Mouse (Mus musculus): ENCODE data around the gene Adm. TPM values are rescaled to one million over a fixed set of nuclear protein-coding genes. Genes with fewer than 3 reads are reported as not detected.
"Not testable (repeated sequence)": the region's sequence is repeated elsewhere in the genome, so short reads cannot be mapped to it uniquely, and the experiment has no call there.

The Adm gene
- polyA plus RNA-seq, 1 experiment from 2014 or later = 3.5 TPM

GRCm38 (mm10) chr7:110631136-110631888 is 3.9 kb downstream of the Adm start:
- Histone ChIP-seq H3K4me3 (no peak overlapping the region), H3K27ac (replicated peaks) (no peak overlapping the region), H3K27me3 (peaks cover 62% of the 10 kb centered on the region), H3K4me2 (replicated peaks) (no peak overlapping the region), H3K4me1 (peaks cover 32% of the 10 kb centered on the region), H3K9me3 (no peaks in the 10 kb centered on the region), H3K36me3 (no peaks in the 10 kb centered on the region), H3K9ac (replicated peaks) (no peak overlapping the region)
- 81% methylated on average over 16 of the region's 16 CpGs for WGBS
- no peak for ATAC-seq (ENCODE audit: low FRiP score, low read depth)

- 76% methylated on average over 3 of the region's 3 CpGs for WGBS
- peaks cover 8% of the 10 kb centered on the region; the same call in 1 of the 2 replicates for H3K4me1 ChIP-seq
- no peak for ATAC-seq (ENCODE audit: low FRiP score, low read depth)
Measured at GRCm38 (mm10) chr7:110635929-110636328, 8.5 kb downstream of the Adm start.

GRCm38 (mm10) chr7:110636559-110636958 is 9.1 kb downstream of the Adm start:
- ATAC-seq (ENCODE audit: low FRiP score, low read depth) = no peak
- WGBS = 45% methylated on average over 1 of the region's 1 CpGs
- no peak overlapping the region for H3K4me3 ChIP-seq
- H3K4me2 ChIP-seq (replicated peaks) = no peak overlapping the region
- no peak overlapping the region for H3K27ac ChIP-seq (replicated peaks)
- H3K36me3 ChIP-seq = no peaks in the 10 kb centered on the region
- H3K4me1 ChIP-seq = peaks cover 8% of the 10 kb centered on the region; the same call in 1 of the 2 replicates
- no peaks in the 10 kb centered on the region for H3K9me3 ChIP-seq
- H3K9ac ChIP-seq (replicated peaks) = no peak overlapping the region
- H3K27me3 ChIP-seq = peaks cover 12% of the 10 kb centered on the region

More at GRCm38 (mm10) chr7:110635929-110636328, 8.5 kb downstream of the Adm start:
- no peak overlapping the region for H3K4me2 ChIP-seq (replicated peaks)
- no peak overlapping the region for H3K27ac ChIP-seq (replicated peaks)
- peaks cover 18% of the 10 kb centered on the region for H3K27me3 ChIP-seq
- H3K36me3 ChIP-seq = no peaks in the 10 kb centered on the region
- H3K9ac ChIP-seq (replicated peaks) = no peak overlapping the region
- no peaks in the 10 kb centered on the region for H3K9me3 ChIP-seq
- H3K4me3 ChIP-seq = no peak overlapping the region

GRCm38 (mm10) chr7:110638305-110639110 is 11.0 kb downstream of the Adm start:
- Histone ChIP-seq H3K4me2 (replicated peaks) (0 out of 2 replicates have a peak overlapping the region, but pooled peaks have one; percentile 10), H3K9me3 (no peaks in the 10 kb centered on the region), H3K27me3 (no peaks in the 10 kb centered on the region), H3K36me3 (no peaks in the 10 kb centered on the region), H3K9ac (replicated peaks) (no peak overlapping the region), H3K4me3 (no peak overlapping the region), H3K4me1 (peaks cover 8% of the 10 kb centered on the region; the same call in 1 of the 2 replicates), H3K27ac (replicated peaks) (no peak overlapping the region)
- WGBS = 35% methylated on average over 17 of the region's 17 CpGs
- ATAC-seq (ENCODE audit: low FRiP score, low read depth) = peak; percentile 63; the same call in 1 of the 2 replicates

- H3K27me3 ChIP-seq = no peaks in the 10 kb centered on the region
- H3K4me3 ChIP-seq = no peak overlapping the region
- H3K4me1 ChIP-seq = peaks cover 8% of the 10 kb centered on the region; the same call in 1 of the 2 replicates
- WGBS = 86% methylated on average over 11 of the region's 11 CpGs
- no peaks in the 10 kb centered on the region for H3K36me3 ChIP-seq
- ATAC-seq (ENCODE audit: low FRiP score, low read depth) = no peak
- no peaks in the 10 kb centered on the region for H3K9me3 ChIP-seq
- no peak overlapping the region for H3K4me2 ChIP-seq (replicated peaks)
- no peak overlapping the region for H3K9ac ChIP-seq (replicated peaks)
- H3K27ac ChIP-seq (replicated peaks) = no peak overlapping the region
Measured at GRCm38 (mm10) chr7:110639291-110639915, 11.9 kb downstream of the Adm start.

- not testable (repeated sequence) for H3K27ac ChIP-seq (replicated peaks); ATAC-seq (ENCODE audit: low FRiP score, low read depth); H3K4me2 ChIP-seq (replicated peaks); H3K4me3 ChIP-seq; H3K36me3 ChIP-seq; H3K9me3 ChIP-seq; H3K27me3 ChIP-seq; H3K9ac ChIP-seq (replicated peaks); H3K4me1 ChIP-seq
- 94% methylated on average over 3 of the region's 3 CpGs for WGBS
Measured at GRCm38 (mm10) chr7:110639958-110640357, 12.5 kb downstream of the Adm start.

GRCm38 (mm10) chr7:110645311-110645710 is 17.9 kb downstream of the Adm start:
- peak; percentile 27; the same call in 1 of the 2 replicates for ATAC-seq (ENCODE audit: low FRiP score, low read depth)
- H3K9me3 ChIP-seq = peaks cover 4% of the 10 kb centered on the region; the same call in 1 of the 2 replicates
- no peak overlapping the region for H3K27ac ChIP-seq (replicated peaks)
- no peak overlapping the region for H3K9ac ChIP-seq (replicated peaks)
- 0 out of 2 replicates have a peak, but pooled peaks cover 3% of the 10 kb centered on the region for H3K27me3 ChIP-seq
- no peak overlapping the region for H3K4me2 ChIP-seq (replicated peaks)
- H3K4me3 ChIP-seq = no peak overlapping the region
- no peaks in the 10 kb centered on the region for H3K36me3 ChIP-seq
- 67% methylated on average over 5 of the region's 5 CpGs for WGBS
- no peaks in the 10 kb centered on the region; the same call in 1 of the 2 replicates for H3K4me1 ChIP-seq

GRCm38 (mm10) chr7:110645859-110646258 is 18.4 kb downstream of the Adm start:
- Histone ChIP-seq H3K27ac (replicated peaks) (no peak overlapping the region), H3K27me3 (0 out of 2 replicates have a peak, but pooled peaks cover 3% of the 10 kb centered on the region), H3K4me2 (replicated peaks) (no peak overlapping the region), H3K36me3 (no peaks in the 10 kb centered on the region), H3K9ac (replicated peaks) (no peak overlapping the region), H3K9me3 (peaks cover 4% of the 10 kb centered on the region; the same call in 1 of the 2 replicates), H3K4me1 (no peaks in the 10 kb centered on the region; the same call in 1 of the 2 replicates), H3K4me3 (no peak overlapping the region)
- ATAC-seq (ENCODE audit: low FRiP score, low read depth) = 0 out of 2 replicates have a peak, but pooled peaks have one; percentile 16
- WGBS = 87% methylated on average over 6 of the region's 6 CpGs

- no peak overlapping the region for H3K4me2 ChIP-seq (replicated peaks)
- peaks cover 4% of the 10 kb centered on the region; the same call in 1 of the 2 replicates for H3K9me3 ChIP-seq
- H3K27me3 ChIP-seq = 0 out of 2 replicates have a peak, but pooled peaks cover 3% of the 10 kb centered on the region
- no peak overlapping the region for H3K9ac ChIP-seq (replicated peaks)
- no peak for ATAC-seq (ENCODE audit: low FRiP score, low read depth)
- no peak overlapping the region for H3K4me3 ChIP-seq
- no peaks in the 10 kb centered on the region; the same call in 1 of the 2 replicates for H3K4me1 ChIP-seq
- no peaks in the 10 kb centered on the region for H3K36me3 ChIP-seq
- H3K27ac ChIP-seq (replicated peaks) = no peak overlapping the region
- WGBS = 93% methylated on average over 8 of the region's 8 CpGs
Measured at GRCm38 (mm10) chr7:110646611-110647407, 19.3 kb downstream of the Adm start.

GRCm38 (mm10) chr7:110647559-110648454 is 20.3 kb downstream of the Adm start:
- Histone ChIP-seq H3K27ac (replicated peaks) (no peak overlapping the region), H3K9me3 (peaks cover 4% of the 10 kb centered on the region; the same call in 1 of the 2 replicates), H3K4me1 (no peaks in the 10 kb centered on the region), H3K4me2 (replicated peaks) (no peak overlapping the region), H3K4me3 (no peak overlapping the region), H3K9ac (replicated peaks) (no peak overlapping the region), H3K27me3 (0 out of 2 replicates have a peak, but pooled peaks cover 3% of the 10 kb centered on the region), H3K36me3 (no peaks in the 10 kb centered on the region)
- no peak for ATAC-seq (ENCODE audit: low FRiP score, low read depth)
- 87% methylated on average over 15 of the region's 15 CpGs for WGBS

All from midbrain, embryonic 12.5 days (tissue).